Mouse (Mus musculus): ENCODE measurements around the gene Cfc1. TPM values are rescaled to one million over a fixed set of nuclear protein-coding genes. Genes with fewer than 3 reads are reported as not detected.
A peak's percentile ranks its signal among the peaks of the same experiment; 100 is the strongest.

Cfc1 gene
- total RNA-seq, 2 experiments from 2014 or later = not detected

GRCm38 (mm10) chr1:34568120-34568519 lies 32.7 kb downstream of the Cfc1 start:
- TF ChIP-seq CTCF (IDR thresholded peaks at IDR 0.05) = no peak
- Histone ChIP-seq H3K27ac (no peak overlapping the region), H3K4me3 (no peak overlapping the region)
- intact Hi-C loops (cut with DNase I) = no loop called here
- DNase-seq (ENCODE audit: extremely low spot score in 1 of 2, low spot score in 2 of 2) = no peak

- Histone ChIP-seq H3K4me3 (no peak overlapping the region), H3K27ac (no peak overlapping the region)
- intact Hi-C loops (cut with DNase I) = no loop called here
- DNase-seq (ENCODE audit: extremely low spot score in 1 of 2, low spot score in 2 of 2) = no peak
- TF ChIP-seq CTCF (IDR thresholded peaks at IDR 0.05) = no peak
Observed at GRCm38 (mm10) chr1:34569876-34570275, 34.4 kb downstream of the Cfc1 start.

GRCm38 (mm10) chr1:34571431-34571830 lies 36.0 kb downstream of the Cfc1 start:
- no peak for TF ChIP-seq CTCF (IDR thresholded peaks at IDR 0.05)
- DNase-seq (ENCODE audit: extremely low spot score in 1 of 2, low spot score in 2 of 2) = peak in 1 of 2 experiments; percentile 33
- Histone ChIP-seq H3K27ac (no peak overlapping the region), H3K4me3 (no peak overlapping the region)
- intact Hi-C loops (cut with DNase I) = no loop called here

GRCm38 (mm10) chr1:34573221-34573620 lies 37.8 kb downstream of the Cfc1 start:
- Histone ChIP-seq H3K27ac (no peak overlapping the region), H3K4me3 (no peak overlapping the region)
- TF ChIP-seq CTCF (IDR thresholded peaks at IDR 0.05) = no peak
- intact Hi-C loops (cut with DNase I) = no loop called here
- no peak for DNase-seq (ENCODE audit: extremely low spot score in 1 of 2, low spot score in 2 of 2)

GRCm38 (mm10) chr1:34578851-34579781 lies 43.7 kb downstream of the Cfc1 start, which contains the start of gene Amer3:
Amer3 (plus strand) TSS chr1:34579657.
- intact Hi-C loops (cut with DNase I) = no loop called here

GRCm38 (mm10) chr1:34579782-34580356 lies 44.4 kb downstream of the Cfc1 start:
- intact Hi-C loops (cut with DNase I) = loop anchor here (5.0 kb wide), 1 partner anchor 93 kb away; no protein-coding TSS in a partner anchor

More at GRCm38 (mm10) chr1:34578851-34579781, 43.7 kb downstream of the Cfc1 start, which contains the start of gene Amer3:
- TF ChIP-seq CTCF (IDR thresholded peaks at IDR 0.05) = no peak
- peak within 1 kb of the TSS; percentile 59 for H3K4me3 ChIP-seq
- peak; percentile 85 to 86 for DNase-seq (ENCODE audit: extremely low spot score in 1 of 2, low spot score in 2 of 2)
- H3K27ac ChIP-seq = peak within 1 kb of the TSS; percentile 92

GRCm38 (mm10) chr1:34582218-34582617 lies 46.8 kb downstream of the Cfc1 start:
- intact Hi-C loops (cut with DNase I) = loop anchor here (5.0 kb wide), 1 partner anchor 95 kb away; no protein-coding TSS in a partner anchor
- TF ChIP-seq CTCF (IDR thresholded peaks at IDR 0.05) = no peak
- no peak for DNase-seq (ENCODE audit: extremely low spot score in 1 of 2, low spot score in 2 of 2)
- Histone ChIP-seq H3K27ac (no peak overlapping the region), H3K4me3 (no peak overlapping the region)

More at GRCm38 (mm10) chr1:34579782-34580356, 44.4 kb downstream of the Cfc1 start:
- Histone ChIP-seq H3K4me3 (peak overlapping the region; percentile 59), H3K27ac (peak overlapping the region; percentile 92)
- TF ChIP-seq CTCF (IDR thresholded peaks at IDR 0.05) = peak; percentile 12
- DNase-seq (ENCODE audit: extremely low spot score in 1 of 2, low spot score in 2 of 2) = peak; percentile 22 to 29

- peak; percentile 42 for TF ChIP-seq CTCF (IDR thresholded peaks at IDR 0.05)
- Histone ChIP-seq H3K4me3 (no peak overlapping the region), H3K27ac (no peak overlapping the region)
- intact Hi-C loops (cut with DNase I) = loop anchor here (5.0 kb wide), 1 partner anchor 97 kb away; no protein-coding TSS in a partner anchor
- DNase-seq (ENCODE audit: extremely low spot score in 1 of 2, low spot score in 2 of 2) = peak; percentile 39 to 61
Observed at GRCm38 (mm10) chr1:34583821-34584263, 48.4 kb downstream of the Cfc1 start.

- TF ChIP-seq CTCF (IDR thresholded peaks at IDR 0.05) = no peak
Observed at GRCm38 (mm10) chr1:34584736-34585135, 49.3 kb downstream of the Cfc1 start.

GRCm38 (mm10) chr1:34587298-34588096 lies 52.0 kb downstream of the Cfc1 start:
- intact Hi-C loops (cut with DNase I) = no loop called here
- no peak for TF ChIP-seq CTCF (IDR thresholded peaks at IDR 0.05)
- no peak for DNase-seq (ENCODE audit: extremely low spot score in 1 of 2, low spot score in 2 of 2)
- Histone ChIP-seq H3K27ac (no peak overlapping the region), H3K4me3 (no peak overlapping the region)

More at GRCm38 (mm10) chr1:34584736-34585135, 49.3 kb downstream of the Cfc1 start:
- intact Hi-C loops (cut with DNase I) = loop anchor here (5.0 kb wide), 1 partner anchor 97 kb away; no protein-coding TSS in a partner anchor
- no peak overlapping the region for H3K4me3 ChIP-seq
- H3K27ac ChIP-seq = no peak overlapping the region
- no peak for DNase-seq (ENCODE audit: extremely low spot score in 1 of 2, low spot score in 2 of 2)

Other genes with a start within 250 kb of the Cfc1 start
- 10 to 100 TPM; 13.8 to 15.8 TPM for gene Ccdc115, start 96.0 kb upstream of the Cfc1 start, total RNA-seq (2021)
- gene Imp4, start 95.8 kb upstream of the Cfc1 start, total RNA-seq (2021) = 10 to 100 TPM; 31.3 to 39.4 TPM
- 1 to 10 TPM; 4.7 to 6.0 TPM for gene Ptpn18, start 75.9 kb upstream of the Cfc1 start, total RNA-seq (2021)
- not detected for gene Prss39, start 37.2 kb upstream of the Cfc1 start, total RNA-seq (2021)
- not detected for gene Prss40, start 25.3 kb downstream of the Cfc1 start, total RNA-seq (2021)
- gene Amer3, start 44.0 kb downstream of the Cfc1 start, total RNA-seq (2021) = 10 to 100 TPM; 25.2 to 28.5 TPM